Mouse (Mus musculus) adrenal gland, adult 2 months (tissue): ENCODE measurements at regions not wholly inside any gene's neighbourhood (a gene's known extent, or its start where the extent isn't known, plus 50 kb on each side); places are given as distances from the start of the nearest gene placed in this dataset.
A peak's percentile ranks its signal among the peaks of the same experiment; 100 is the strongest.

ENCODE experiments used
- DNase-seq: peaks from one replicate; pipeline ENCODE4 v3.0.0; 2021

DNA sequence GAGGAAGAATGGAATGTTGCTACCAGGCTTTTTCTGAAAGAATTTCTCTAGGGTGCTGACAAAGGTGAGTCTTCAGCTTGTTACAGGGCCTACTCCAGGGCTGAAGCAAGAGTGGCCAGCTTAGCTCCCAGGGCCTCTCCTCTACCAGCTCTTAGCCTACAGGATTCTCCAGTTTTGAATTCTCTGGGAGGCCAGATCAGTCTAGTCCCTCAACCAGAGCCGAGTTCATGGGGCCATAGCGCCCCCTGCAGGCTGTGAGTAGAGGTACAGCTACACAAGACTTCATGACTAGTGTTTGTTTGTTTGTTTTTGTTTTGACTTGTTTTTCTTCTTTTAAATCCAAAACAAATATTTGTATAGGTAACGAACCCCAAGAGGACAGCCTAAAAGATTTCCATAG is 211.8 kb upstream of the Eef2kmt start:
- peak; percentile 33 for DNase-seq

DNA sequence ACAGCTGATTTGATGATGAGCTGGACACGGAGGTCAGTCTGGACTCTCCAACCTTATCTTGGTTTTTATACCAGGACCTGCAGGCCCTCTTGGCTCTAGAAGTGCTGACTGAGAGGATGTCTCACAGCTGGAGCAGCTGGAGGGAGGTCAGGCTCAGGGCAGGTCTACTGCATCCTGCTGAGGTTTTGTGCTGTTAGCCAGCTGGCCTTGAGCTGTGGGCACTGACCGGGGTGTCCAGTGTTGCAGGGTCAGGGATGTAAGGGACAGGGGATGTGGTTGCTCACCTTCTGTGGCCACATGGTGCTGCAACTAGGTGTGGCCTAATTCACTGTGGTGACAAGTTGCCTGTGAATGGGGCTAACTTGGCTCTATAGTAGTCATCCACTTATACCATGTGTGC is 211.0 kb upstream of the Eef2kmt start:
- peak; percentile 10 for DNase-seq

DNA sequence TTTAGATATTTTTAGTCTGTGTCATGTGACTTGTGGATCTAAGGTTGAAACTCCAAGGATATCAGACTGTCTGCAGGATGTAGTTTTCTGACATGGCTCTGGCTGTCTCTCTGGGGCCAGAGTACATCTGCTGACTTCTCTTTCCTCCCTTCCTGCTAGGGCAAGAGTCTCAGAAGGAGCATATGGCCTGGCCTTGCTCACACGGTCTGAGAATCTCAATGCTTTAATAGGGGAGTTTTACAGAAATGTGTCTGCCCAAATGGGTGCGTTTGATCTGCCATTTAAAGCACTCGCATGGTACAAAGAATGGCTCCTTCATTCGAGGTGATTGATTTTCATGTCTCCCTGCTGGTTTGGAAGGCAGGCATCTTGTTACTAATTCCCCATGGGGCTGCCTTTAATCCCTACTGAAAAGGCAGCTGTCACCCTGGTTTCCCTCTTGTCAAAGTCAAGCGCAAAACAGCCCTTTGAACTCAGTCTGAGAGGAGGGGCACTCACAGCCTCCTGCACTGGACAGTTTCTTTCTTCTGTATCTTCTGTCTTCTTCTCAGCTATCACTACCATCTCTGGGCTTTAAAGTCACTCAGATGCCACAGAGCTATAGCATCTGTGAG is 199.7 kb upstream of the Eef2kmt start:
- DNase-seq = no peak

DNA sequence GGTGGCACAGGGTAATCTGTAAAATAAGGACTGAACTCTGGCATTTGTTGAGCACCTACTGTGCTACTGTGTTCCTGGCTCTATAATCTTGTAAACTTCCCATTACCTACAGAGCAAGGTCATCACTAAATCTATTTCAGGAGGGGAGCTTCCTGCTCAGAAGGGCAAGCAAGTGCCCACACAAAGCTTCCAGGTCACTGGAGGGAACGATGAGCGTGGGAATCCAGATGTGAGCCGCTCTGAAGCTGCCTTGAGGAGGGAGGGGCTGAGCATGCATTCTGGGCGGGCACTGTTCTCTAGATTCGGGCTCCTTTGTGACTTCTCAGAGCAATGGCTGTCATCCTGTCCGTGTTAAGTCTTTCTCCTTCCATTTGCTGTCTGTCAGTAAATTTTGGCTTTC is 198.5 kb upstream of the Eef2kmt start:
- DNase-seq = no peak

DNA sequence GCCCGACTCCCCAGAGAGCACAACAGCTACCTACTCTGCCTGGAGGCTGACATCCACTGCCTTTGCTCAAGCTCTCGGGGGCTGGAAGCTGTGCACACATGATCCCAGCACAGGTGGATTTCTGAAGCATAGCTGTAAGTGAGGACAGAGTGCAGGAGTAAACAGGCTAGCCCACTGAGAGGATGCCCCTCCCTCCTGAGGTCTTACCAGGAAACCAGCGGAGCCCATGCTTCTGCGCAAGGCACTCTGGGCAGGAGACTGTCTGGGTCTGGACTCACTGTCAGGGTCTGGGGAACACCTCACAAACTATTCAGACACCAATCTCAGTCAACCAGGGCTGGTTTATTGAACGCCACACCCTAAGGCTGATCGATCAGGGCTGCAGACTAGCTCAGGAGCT is 197.2 kb upstream of the Eef2kmt start:
- no peak for DNase-seq

DNA sequence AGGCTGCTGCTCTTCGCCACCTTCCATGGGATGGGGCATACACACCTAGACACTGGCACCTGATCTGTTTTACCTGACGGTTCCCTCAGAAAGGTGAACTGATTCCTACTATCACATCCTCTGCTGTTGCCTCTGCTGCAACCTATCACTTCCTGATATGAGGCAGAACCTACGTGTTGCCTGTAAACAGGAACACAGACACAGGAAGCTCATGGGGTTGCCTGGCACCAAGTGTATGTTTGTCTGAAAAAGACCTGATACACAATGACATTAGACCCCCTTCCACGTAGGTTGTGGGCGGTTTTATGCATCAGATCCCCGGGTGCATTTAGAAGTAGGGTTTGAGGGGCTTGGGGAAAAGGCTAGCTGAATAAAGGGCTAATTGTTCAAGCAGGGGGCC is 190.0 kb upstream of the Eef2kmt start:
- no peak for DNase-seq

DNA sequence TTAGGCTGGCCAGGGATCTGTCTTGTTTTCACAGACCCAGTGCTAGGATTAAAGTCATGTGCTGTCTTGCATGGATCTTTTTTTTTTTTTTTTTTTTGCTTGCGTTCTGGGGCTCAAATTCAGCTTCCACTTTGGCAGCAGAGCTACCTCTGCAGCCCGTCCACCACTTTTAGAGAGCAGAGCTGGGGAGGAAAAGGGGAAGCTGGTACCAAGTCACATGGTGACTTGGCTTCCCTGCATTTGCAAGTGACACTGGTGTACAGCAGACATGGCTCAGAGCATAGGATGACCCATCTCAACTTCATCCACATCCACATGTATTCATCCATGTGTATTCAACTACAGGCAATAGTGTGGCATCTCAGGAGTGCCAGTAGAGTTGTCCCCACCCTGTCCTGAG is 189.0 kb upstream of the Eef2kmt start:
- no peak for DNase-seq

DNA sequence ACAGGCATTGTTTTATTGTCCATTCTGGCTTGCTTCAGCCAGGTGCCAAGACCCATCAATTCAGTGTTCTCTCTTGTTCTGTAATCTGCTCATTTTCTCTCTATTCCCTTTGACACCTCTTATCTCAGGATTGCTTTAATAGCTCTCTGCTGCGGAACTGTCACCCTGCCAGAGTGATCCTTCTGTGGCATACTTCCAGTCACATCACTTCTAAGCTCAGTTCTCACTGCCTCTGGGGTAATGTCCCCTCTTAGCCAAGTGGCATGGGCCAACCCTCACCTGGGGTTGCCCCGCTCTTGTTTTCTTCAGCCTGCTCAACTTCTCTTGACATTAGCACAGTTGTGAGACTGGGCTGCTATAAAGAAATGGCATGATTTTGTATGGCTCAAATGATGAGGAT is 183.9 kb upstream of the Eef2kmt start:
- no peak for DNase-seq

DNA sequence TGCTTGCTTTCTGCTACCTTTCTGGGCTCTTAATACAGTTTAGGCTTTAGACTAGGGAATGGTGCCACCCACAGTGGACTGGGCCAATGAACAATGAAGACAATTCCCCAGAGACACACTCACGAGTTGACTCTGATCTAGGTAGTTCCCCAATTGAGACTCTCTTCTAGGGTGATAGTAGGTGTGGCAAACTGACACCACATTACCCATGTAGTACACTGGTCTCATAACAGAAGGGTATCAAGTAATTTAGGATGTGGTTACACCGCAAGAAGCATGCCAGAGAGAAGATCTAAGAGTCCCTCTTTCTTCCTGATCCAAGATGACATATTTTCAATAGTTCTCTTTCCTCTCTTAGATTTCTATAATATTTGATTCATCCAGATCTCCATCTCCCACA is 182.6 kb upstream of the Eef2kmt start:
- no peak for DNase-seq

DNA sequence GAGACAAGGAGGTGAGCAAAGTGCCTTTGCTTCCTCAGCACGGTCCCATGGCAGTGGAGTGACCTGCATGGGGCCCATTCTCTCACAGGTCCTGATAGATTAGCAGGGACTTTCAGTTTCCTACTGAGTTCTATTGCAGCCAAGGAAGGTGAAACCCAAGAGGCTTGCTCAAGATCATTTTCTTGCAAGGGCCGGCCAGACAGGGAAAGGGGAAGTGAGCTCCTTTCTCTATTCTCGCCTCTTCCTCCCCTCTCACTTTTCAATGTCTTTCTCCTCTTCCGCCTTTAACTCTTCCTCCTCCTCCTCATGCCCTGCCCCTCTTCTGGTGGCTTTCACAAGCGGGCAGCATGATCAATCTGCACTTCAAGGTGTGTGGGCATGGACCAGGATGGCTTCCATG is 175.9 kb upstream of the Eef2kmt start:
- DNase-seq = peak; percentile 3

DNA sequence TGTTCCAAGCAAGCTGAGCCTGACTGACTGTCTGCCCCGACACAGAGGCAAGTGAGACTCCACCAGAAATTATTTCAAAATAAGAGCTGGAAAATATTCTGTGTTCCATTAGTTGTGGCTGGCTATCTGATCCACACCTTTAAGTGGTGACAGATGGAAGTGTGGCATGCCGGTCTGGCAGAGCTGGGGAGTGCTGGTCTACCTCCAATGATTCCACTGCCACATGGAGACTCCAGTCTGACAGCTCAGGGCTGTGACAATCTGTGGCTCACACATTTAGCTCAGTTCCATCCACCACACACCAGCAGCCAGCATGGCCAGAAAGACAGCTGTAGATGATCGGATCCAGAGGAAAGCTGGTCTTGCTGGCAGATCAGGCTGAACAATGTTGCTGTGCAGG is 175.3 kb upstream of the Eef2kmt start:
- DNase-seq = no peak

DNA sequence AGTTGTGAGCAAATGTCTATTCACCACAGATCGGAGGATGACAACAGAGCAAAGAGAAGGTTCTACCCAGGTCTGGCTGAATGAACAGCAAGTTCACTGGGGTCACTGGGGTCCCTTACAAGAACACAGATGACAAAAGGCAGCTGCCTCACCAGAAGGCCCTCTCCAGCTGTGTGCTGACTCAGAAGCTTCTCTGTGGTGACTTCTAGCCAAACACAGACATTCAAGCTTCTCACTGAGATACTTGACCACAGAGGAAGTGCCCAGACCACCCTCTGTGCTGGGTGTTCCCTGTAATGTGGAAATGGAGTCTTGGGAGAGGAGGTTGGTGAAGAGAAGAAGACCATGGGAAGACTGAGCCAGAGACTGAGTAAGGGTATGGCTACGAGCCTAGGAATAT is 173.7 kb upstream of the Eef2kmt start:
- DNase-seq = no peak

DNA sequence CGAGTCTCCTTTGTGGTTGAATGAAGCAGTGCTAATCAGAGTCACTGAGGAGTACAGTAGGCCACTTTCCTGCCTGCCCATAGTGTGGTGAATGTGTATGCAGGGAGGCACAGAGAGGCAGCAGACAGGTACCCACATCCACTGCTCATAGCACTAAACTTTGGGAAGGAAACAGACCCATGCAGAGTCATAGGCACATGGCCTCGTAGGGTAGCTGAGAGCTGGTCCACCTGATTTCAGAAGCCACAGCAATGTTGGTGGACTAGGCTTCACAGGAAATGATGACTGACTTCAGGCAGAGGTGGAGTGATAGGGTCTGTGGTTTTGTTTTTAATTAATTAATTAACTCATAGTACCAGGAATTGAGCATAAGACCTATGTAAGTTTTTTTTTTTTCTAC is 170.1 kb upstream of the Eef2kmt start:
- no peak for DNase-seq

DNA sequence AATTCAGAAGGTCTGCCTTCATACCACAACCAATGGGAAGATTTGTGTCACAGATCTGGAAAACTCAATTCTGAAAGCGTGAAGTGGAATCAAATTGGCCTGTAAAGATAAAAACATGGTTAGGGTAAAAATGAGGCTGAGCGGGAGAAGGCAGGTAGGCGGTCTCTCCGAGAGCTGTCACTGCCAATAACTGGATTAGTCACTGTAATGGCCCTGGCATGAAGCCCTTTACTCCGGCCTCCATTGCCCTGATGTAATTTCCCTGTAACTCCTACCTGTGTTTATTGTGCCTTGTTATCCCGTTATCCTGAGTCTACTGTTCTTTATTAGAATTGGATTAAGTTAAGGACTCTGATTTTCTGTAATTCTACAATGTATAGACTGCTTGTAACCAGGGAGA is 166.3 kb upstream of the Eef2kmt start:
- peak; percentile 52 for DNase-seq

DNA sequence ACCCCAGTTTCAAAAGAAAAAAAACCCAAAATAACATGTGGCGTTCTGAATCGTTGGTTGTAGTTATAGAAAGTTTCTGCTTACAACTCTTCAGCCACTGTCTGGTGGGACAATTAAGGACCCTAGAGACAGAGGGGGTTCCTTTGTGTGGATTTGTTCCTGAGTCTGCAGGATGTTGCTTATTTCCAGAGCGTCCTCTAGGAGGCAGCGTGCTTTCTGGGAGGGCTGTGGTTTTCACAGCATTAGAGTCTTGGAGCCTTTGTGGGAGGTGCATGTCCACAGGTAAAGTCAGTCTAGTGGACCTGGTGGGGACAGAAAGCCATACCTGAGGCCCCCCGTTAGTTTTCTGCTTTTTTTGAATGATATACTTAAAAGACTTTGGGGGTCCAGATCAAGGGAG is 165.8 kb upstream of the Eef2kmt start:
- DNase-seq = no peak

DNA sequence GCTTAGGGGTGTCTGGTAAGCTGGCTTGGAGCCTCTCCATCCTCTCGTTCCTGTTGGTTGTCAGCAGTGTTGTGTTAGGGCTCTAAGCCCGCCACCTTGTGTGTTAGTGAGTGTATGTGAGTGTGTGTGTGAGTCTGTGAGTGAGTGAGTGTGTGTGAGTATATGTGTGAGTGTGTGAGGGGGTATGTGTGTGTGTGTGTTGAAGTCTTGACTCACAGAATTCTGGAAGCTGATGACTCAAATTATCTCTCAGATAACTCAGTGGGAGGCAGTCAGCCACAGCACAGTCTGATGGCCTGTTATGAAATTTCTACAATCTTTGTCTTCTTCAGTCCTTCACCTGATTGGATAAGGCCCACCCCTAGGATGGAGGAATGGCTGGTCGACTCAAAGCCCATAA is 163.7 kb upstream of the Eef2kmt start:
- DNase-seq = no peak

DNA sequence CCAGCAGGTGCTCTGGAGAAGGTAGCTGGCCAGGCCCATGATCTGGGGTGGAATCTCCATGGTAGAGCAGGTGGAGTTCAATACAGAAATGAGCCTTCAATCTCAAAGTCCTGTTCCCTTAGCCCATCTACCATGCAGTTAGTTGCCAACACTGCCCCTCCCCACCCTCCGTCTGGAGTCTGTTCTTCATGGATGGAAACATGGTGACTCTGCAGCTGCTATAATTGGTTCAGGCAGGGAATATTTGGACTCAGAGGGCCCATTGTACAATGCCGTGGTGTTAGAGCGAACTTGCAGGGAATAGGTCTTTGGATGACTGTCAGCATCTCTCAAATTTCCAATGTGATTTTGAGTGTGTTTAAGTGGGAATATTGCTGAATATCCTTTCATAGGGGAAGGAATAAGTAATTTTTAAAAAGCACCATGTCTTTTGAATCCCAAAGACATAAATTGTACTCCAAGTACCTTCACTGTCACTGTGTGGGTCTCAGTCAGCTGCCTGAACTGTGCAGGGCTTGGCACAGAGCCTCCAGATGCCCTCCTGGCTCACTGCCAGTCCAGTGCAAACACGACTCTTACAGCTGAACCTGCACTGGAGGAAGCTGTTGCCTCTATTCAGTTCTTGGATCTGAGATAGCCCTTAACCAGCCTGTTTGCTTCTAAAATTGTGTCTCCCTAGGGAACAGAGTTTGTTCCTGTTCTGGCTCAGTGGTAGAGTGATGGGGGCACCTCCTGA is 162.8 kb upstream of the Eef2kmt start:
- peak; percentile 20 for DNase-seq

DNA sequence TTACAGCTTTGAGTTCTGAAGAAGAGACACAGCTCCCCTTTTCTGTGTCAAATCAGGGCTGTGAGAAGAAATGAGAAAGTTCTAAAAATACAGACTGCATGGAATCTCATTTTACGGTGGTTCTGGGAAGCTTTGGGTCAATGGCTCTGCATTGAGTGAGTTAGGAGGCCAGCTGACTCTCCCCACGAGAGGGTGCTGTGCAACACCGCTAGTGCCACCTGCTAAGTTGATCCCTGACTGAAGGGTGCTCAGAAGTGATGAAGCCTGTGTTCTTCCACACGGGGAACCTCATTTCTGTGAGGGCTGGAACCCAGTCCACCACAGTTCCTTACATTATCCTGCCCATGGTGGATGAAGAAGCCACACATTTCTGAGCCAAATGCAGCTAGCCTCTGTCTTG is 159.5 kb upstream of the Eef2kmt start:
- DNase-seq = no peak

DNA sequence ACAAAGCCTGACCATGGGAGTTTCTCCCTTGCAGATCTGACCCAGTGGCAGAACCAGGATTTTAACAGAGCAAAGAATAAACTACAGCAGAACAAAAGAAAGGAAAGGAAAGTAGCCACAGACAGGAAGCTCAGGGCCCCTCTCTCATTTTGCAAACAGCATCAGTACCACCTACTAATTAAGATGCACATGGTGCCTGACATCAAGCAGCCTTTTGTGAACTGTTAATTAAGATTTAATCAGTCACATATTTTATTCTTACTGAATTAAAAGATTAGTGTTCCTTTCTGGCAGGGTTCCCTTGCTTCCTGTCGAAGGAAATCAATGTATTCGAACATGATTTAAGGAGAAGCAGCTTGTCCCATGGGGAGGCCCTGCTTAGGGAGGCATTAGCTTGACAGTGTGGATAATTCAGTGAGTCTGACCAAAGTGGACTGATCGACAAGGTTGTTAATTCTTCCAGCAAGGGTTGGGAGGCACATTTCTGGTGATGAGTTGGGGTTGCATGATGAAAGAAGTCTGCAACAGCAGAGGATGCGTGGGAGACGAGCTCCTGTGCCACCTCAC is 156.1 kb upstream of the Eef2kmt start:
- DNase-seq = no peak

DNA sequence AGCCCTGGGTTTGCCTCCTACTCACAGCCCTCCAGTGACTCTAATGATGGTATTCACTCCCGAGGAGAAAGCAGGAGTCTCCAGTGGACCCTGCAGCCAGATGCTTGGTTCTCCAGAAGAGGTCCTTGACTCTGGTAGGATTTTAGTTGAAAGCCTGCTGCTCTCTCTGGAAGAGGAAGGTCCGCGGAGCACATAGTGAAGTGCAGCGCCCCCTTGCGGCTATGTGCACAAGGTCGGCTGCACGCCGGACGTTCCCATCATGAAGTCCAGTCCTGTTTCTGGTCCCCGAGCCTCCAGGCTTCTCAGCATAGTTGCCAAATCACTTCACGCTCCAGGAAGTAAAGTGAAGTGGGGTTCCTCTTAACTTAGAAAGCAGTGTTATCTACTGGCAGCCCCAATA is 150.9 kb upstream of the Eef2kmt start:
- peak; percentile 73 for DNase-seq

DNA sequence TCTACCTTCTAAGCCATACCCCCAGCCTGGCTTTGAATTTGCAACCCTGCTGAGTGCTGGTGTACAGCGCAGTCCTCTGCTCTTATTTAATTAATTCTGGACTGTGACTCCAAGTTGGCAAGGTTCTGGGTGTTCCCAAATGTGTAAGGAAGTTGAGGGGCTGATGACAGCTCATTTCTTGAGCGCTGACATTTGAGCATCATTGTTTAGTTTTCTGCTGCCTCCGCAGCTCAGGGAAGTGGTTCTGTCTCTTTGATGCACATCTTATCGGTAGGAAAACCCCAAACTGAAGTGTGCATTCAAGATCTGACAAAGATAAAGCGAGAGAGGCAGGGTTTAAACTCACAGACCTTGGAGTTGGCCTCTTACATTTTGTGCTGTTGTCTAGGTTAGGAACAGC is 137.6 kb upstream of the Eef2kmt start:
- no peak for DNase-seq

DNA sequence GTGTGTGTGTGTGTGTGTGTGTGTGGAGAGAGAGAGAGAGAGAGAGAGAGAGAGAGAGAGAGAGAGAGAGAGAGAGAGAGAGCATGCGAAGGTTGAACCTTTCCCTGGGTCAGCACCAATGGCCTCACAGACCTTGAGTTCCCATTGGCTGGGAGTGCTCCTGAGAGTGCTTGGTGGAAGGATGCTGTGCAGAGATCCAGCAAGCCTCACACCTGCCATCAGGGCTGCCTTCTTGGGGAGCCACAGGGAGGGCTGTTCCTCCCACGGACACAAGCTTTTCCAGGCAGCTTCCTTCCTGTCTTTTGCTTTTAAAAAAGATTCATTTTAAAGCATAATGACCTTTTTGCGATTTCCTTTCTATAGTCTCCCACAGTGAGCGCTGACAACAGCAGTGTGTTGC is 127.1 kb upstream of the Eef2kmt start:
- DNase-seq = no peak

DNA sequence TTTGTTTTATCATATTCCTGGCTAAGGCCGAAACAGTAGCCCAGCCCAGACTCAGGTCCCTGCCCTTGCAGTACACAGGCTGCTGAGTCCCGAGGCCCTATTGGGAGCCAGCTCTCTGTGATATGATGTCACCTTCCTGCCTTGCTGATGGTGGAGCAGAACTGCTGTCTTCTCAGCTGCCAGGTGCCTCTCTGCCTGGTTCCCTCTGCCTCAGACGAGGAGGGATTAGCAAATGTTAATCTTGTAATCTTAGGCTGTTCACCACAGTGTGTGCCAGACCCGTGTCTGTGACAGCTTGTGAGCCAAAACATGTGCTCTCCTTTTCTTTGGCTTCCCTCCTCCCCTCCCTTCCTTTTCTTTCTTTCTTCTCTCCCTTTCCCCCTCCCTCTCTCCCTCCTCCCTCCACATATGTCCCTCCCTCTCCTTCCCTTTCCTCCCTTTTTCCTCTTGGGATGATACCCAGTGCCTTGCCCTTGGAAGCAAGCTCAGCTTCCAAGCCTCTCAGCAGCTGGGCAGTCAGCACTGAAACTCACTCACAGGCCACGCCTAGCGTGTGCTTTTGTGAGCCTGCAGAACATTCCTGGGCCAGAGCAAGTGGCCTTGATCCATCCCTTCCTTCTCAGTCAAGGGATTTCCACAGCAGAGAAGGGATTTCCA is 126.6 kb upstream of the Eef2kmt start:
- no peak for DNase-seq

DNA sequence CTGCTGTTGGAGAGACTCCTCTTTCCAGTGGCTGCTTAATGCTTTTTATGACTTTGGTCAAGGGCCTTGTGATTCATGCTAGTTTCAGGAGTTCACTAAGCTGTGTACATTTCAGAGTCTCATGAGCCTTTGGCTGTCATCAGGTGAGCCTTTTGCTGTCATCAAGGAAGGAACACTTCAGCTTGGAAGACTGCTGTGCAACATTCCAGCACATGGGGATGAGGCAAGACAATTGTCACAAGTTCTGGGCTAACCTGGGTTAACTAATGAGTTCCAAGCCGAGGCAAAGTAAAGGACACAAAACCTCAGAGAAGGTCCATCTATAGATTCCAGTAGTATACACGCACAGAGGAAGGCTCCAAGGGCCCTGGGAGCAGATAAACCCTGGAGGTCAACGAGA is 124.8 kb upstream of the Eef2kmt start:
- DNase-seq = no peak
